ENCODE assay signal across 11 mouse cellular contexts in the genomic region with DNA sequence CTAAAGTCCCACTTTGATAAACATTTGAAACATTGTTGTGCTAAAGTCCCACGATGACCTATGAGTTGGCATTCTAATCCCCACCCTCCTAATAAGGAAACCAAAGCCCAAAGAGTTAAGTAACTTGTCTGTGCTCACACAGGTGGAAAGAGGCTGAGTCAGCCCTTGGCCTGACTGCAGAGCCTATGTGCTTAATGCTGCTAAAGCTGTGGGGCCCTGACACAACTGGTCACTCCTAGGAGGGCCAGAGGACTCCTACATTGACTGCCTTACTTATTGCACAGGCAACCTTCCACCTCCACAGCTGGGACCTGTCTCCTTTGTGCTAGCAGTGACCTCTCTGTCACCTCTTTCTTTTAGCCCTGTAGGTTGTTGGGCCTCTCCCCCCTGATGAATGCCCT.
DNase-seq lines count a peak whose midpoint lies in the region; ATAC-seq and TF ChIP-seq lines count a peak whose summit lies in the region.
"Had no signal": no experiment of that assay in that cellular context is flagged by ENCODE, and none has a peak within 500 bp of the region (broad histone marks: within the 10 kb centered on the region; RNA-seq: fewer than 3 reads in every experiment).

No protein-coding gene starts in this region.

- no peaks in the 10 kb centered on the region for H3K27me3 ChIP-seq in heart, embryonic 15.5 days
- no peaks in the 10 kb centered on the region for H3K27me3 ChIP-seq in limb, embryonic 11.5 days (ENCODE audit: control insufficient read depth, insufficient read depth, low read length)
- H3K27me3 ChIP-seq in thymus, adult 2 months (ENCODE audit: control insufficient read depth, insufficient read depth, low read length), result no peaks in the 10 kb centered on the region
- H3K27me3 ChIP-seq: forebrain, embryonic 13.5 days had no signal

- DNase-seq in heart, postnatal 36 days, result no peak
- peak; percentile 51 for DNase-seq in testis, postnatal 14 days (ENCODE audit: low spot score)
- DNase-seq in testis, postnatal 10 days (ENCODE audit: low spot score), result no peak
- no peak for DNase-seq in limb, embryonic 11.5 days (ENCODE audit: low spot score)
- DNase-seq in adrenal gland, postnatal 25 days, result no peak
- DNase-seq in thymus, adult 18-20 months, result no peak
- no peak for DNase-seq in thymus, adult 2 months
- DNase-seq: spleen, adult 18-20 months had no signal

- H3K9ac ChIP-seq in heart, embryonic 15.5 days, result 0 out of 2 replicates have a peak overlapping the region, but pooled peaks have one; percentile 7
- H3K9ac ChIP-seq in limb, embryonic 11.5 days (ENCODE audit: low read length), result no peak overlapping the region
- H3K9ac ChIP-seq: forebrain, embryonic 13.5 days had no signal

- TF ChIP-seq POLR2A in thymus, adult 2 months (IDR thresholded peaks at IDR 0.05; ENCODE audit: control insufficient read depth, extremely low read depth, insufficient read depth, low read length, poor library complexity), result no peak

- H3K4me2 ChIP-seq in heart, embryonic 15.5 days, result no peak overlapping the region
- H3K4me2 ChIP-seq in limb, embryonic 11.5 days (ENCODE audit: low read depth, severe bottlenecking), result no peak overlapping the region
- H3K4me2 ChIP-seq: forebrain, embryonic 13.5 days had no signal

- no peak for ATAC-seq in heart, embryonic 15.5 days (replicated peaks; ENCODE audit: insufficient number of reproducible peaks, insufficient read depth, low FRiP score, low read depth)
- ATAC-seq in limb, embryonic 11.5 days (ENCODE audit: insufficient number of reproducible peaks, low FRiP score, low TSS enrichment, low read depth), result 0 out of 2 replicates have a peak, but pooled peaks have one; percentile 32
- ATAC-seq: forebrain, embryonic 13.5 days; midbrain, embryonic 16.5 days had no signal

- H3K4me3 ChIP-seq in heart, embryonic 15.5 days, result no peak overlapping the region
- no peak overlapping the region for H3K4me3 ChIP-seq in limb, embryonic 11.5 days (ENCODE audit: low read depth, low read length)
- no peak overlapping the region for H3K4me3 ChIP-seq in thymus, adult 2 months (ENCODE audit: control insufficient read depth, insufficient read depth, low read length)
- H3K4me3 ChIP-seq: forebrain, embryonic 13.5 days had no signal

- intact Hi-C loops in heart, postnatal 36 days (cut with DNase I), result no loop called here

- H3K4me1 ChIP-seq in heart, embryonic 15.5 days (replicated peaks), result peaks cover 12% of the 10 kb centered on the region
- H3K4me1 ChIP-seq in limb, embryonic 11.5 days (ENCODE audit: control insufficient read depth, insufficient read depth, low read length), result peaks cover 9% of the 10 kb centered on the region
- H3K4me1 ChIP-seq in thymus, adult 2 months (replicated peaks; ENCODE audit: control insufficient read depth, insufficient read depth, low read length), result peaks cover 2% of the 10 kb centered on the region; the same call in 1 of the 2 replicates

- 73% methylated on average over 1 of the region's 1 CpGs for WGBS in heart, embryonic 15.5 days
- WGBS in limb, embryonic 11.5 days, result 66% methylated on average over 1 of the region's 1 CpGs
- 52% methylated on average over 1 of the region's 1 CpGs for WGBS in thymus, adult 2 months

- no peak for TF ChIP-seq CTCF in thymus, adult 2 months (IDR thresholded peaks at IDR 0.05; ENCODE audit: borderline replicate concordance, control insufficient read depth, extremely low read depth, insufficient read depth, low read length, poor library complexity)

- H3K9me3 ChIP-seq in heart, embryonic 15.5 days (replicated peaks), result no peaks in the 10 kb centered on the region
- no peaks in the 10 kb centered on the region for H3K9me3 ChIP-seq in limb, embryonic 11.5 days (ENCODE audit: control insufficient read depth, low read length)
- H3K9me3 ChIP-seq: forebrain, embryonic 13.5 days had no signal

- H3K27ac ChIP-seq in heart, embryonic 15.5 days, result no peak overlapping the region
- no peak overlapping the region for H3K27ac ChIP-seq in limb, embryonic 11.5 days (replicated peaks; ENCODE audit: low read depth, low read length)
- H3K27ac ChIP-seq in thymus, adult 2 months (ENCODE audit: control insufficient read depth, insufficient read depth, low read length), result no peak overlapping the region; the same call in 1 of the 2 replicates
- H3K27ac ChIP-seq: forebrain, embryonic 13.5 days had no signal

- no peaks in the 10 kb centered on the region for H3K36me3 ChIP-seq in heart, embryonic 15.5 days
- H3K36me3 ChIP-seq in limb, embryonic 11.5 days (ENCODE audit: control insufficient read depth, insufficient read depth, low read length), result no peaks in the 10 kb centered on the region
- H3K36me3 ChIP-seq in thymus, adult 2 months (ENCODE audit: control insufficient read depth, insufficient read depth, low read length), result no peaks in the 10 kb centered on the region
